Mouse (Mus musculus): ENCODE results near the gene Fam53b. TPM values are rescaled to one million over a fixed set of nuclear protein-coding genes. Genes with fewer than 3 reads are reported as not detected.

Gene Fam53b
- polyA plus RNA-seq, 1 experiment from 2014 or later: 25.3 TPM

DNA sequence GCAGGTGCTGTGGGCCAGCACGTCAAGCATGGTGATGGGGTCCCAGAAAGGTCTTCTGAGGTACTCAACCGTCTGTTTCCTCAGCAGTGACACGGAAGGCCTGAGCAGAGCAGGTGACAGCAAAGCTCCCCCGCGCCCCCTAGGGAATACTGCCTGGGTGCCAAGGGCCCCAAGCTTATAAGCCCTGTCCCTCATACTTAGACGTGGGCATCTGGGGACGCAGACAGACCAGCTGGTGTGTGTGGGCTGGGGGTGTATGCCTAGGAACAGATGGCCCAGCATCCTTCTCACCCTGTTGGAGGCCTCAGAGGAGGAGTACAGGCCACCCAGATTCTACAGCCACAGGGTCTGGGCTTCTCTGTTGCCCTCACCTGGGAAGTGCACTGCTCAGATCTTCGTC lies 93.1 kb downstream of the Fam53b start:
- peaks cover 12% of the 10 kb centered on the region for H3K4me1 ChIP-seq
- H3K4me3 ChIP-seq: no peak overlapping the region
- peaks cover under 1% of the 10 kb centered on the region; the same call in 1 of the 2 replicates for H3K36me3 ChIP-seq
- H3K9me3 ChIP-seq (replicated peaks): no peaks in the 10 kb centered on the region
- H3K9ac ChIP-seq: no peak overlapping the region
- no peaks in the 10 kb centered on the region for H3K27me3 ChIP-seq
- H3K4me2 ChIP-seq (replicated peaks): no peak overlapping the region
- WGBS: 78% methylated on average over 8 of the region's 8 CpGs
- no peak; the same call in 1 of the 2 replicates for ATAC-seq (ENCODE audit: low FRiP score)
- no peak overlapping the region for H3K27ac ChIP-seq

DNA sequence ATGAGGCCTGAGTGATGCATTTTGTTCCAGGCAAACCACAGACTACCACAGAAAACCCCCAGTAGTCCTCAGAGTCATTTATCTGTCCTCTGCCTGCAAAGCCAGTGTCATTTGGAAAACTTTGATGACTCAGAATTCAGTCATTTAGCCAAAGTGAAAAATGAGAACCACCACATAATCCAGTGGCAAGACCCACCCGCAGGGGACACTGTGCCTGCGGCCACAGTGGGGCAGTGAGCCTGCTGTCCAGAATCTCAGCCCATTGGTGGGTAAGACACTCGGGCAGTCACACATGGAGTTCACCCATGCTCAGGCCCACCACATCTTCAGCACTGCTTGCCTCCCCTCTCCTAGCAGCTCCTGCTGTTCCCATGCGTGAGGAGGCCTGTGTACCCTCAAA lies 94.1 kb downstream of the Fam53b start:
- H3K4me1 ChIP-seq: peaks cover 18% of the 10 kb centered on the region
- WGBS: 91% methylated on average over 4 of the region's 4 CpGs

DNA sequence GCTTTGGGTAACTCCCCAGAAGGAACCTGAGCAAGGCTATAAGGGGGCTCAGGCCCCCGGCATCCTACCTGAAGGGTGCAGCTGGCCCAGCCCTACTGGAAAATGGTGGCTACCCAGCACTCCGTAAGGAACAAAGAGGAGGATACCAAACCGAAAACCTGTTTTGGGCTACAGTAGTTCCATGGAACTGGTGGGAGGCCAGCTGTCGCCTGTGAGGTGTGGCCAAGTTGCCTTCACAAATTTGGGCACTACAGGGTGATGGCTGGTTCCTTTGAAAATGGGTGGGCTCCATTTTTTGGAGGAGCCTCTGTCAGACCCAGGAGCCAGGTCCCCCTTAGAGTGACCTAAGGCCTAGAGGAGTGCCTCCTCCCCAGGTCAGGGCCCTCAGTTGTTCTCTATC lies 98.4 kb downstream of the Fam53b start:
- Histone ChIP-seq H3K4me3 (no peak overlapping the region), H3K9me3 (replicated peaks) (no peaks in the 10 kb centered on the region), H3K4me1 (peaks cover 36% of the 10 kb centered on the region), H3K4me2 (replicated peaks) (no peak overlapping the region), H3K27me3 (no peaks in the 10 kb centered on the region), H3K36me3 (peaks cover 15% of the 10 kb centered on the region), H3K9ac (no peak overlapping the region), H3K27ac (no peak overlapping the region; the same call in 1 of the 2 replicates)
- no peak for ATAC-seq (ENCODE audit: low FRiP score)
- 95% methylated on average over 4 of the region's 4 CpGs for WGBS

More for the DNA sequence above, 94.1 kb downstream of the Fam53b start:
- Histone ChIP-seq H3K9ac (no peak overlapping the region), H3K4me3 (no peak overlapping the region), H3K4me2 (replicated peaks) (no peak overlapping the region), H3K27me3 (no peaks in the 10 kb centered on the region), H3K27ac (no peak overlapping the region), H3K9me3 (replicated peaks) (no peaks in the 10 kb centered on the region), H3K36me3 (peaks cover 7% of the 10 kb centered on the region)
- no peak for ATAC-seq (ENCODE audit: low FRiP score)

DNA sequence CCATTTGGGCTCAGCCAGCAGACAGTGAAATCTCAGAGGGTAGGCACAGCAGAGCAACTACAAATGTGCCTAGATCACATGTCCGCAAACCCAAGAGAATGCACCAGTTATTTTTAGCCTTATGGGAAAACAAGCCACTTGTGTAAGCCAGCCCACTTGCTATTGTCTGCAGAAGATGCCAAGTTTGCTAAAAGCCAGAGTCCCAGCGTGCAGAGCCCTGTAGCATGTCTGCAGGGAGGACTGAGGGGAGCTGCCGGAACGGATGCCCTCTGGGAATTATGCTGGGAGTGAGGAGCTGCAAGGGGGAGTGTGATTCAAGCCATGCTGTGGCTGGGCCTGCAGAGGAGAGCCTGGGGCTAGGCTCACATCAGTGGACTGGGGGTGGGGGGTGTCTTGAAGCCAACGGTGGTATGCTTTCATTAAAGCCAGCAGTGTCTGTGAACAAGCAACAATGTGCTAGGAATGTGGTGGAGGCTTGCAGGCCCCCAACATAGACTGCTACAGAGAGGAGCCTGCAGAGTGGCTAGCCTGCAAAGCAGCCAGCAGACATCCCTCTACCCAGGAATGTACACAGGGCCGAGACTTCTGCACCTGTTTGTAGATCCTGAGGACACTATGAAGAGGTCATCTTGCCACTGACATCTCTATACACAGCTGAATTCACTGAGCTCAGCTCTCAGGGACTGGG lies 99.3 kb downstream of the Fam53b start:
- 44% methylated on average over 6 of the region's 6 CpGs for WGBS
- peaks cover 36% of the 10 kb centered on the region for H3K4me1 ChIP-seq
- H3K27me3 ChIP-seq: no peaks in the 10 kb centered on the region
- no peak overlapping the region for H3K4me2 ChIP-seq (replicated peaks)
- H3K9ac ChIP-seq: no peak overlapping the region
- H3K27ac ChIP-seq: peak overlapping the region; percentile 67
- no peak overlapping the region for H3K4me3 ChIP-seq
- H3K36me3 ChIP-seq: peaks cover 15% of the 10 kb centered on the region
- H3K9me3 ChIP-seq (replicated peaks): no peaks in the 10 kb centered on the region
- no peak for ATAC-seq (ENCODE audit: low FRiP score)

DNA sequence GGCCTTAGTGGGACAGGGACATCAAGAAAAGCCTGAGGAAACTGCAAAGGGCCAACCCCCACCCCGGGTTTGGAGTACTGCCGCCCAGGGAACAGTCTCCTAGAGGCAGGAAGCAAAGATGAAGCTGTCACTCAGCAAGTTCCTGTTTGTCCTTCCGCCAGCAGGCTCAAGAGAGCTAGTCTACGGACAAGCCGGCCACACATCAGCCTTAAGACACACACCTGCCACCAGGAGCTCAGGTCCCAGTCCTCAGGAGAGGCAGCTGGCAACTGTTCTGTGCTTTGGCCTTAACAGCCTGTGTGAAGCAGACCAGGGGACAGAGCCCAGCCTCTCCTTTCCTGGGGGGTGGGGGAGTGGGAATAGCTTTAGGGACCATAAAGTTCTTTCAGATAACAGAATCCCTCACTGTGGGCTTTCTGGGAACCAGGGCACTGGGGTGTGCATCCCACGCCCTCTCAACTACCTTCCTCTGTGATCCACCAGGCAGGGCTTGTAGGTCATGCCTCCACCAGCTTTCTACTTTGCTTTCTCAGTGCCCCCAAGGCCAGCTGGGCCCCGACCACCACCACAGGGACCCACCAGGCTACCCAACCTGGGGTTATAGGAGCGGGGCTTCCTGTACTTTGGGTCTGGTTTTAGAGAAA lies 100.1 kb downstream of the Fam53b start:
- Histone ChIP-seq H3K4me3 (no peak overlapping the region), H3K27me3 (no peaks in the 10 kb centered on the region), H3K4me1 (peaks cover 36% of the 10 kb centered on the region), H3K9me3 (replicated peaks) (no peaks in the 10 kb centered on the region), H3K27ac (peak overlapping the region; percentile 67; the same call in 1 of the 2 replicates), H3K9ac (no peak overlapping the region), H3K4me2 (replicated peaks) (no peak overlapping the region), H3K36me3 (peaks cover 15% of the 10 kb centered on the region)
- WGBS: 70% methylated on average over 8 of the region's 8 CpGs
- ATAC-seq (ENCODE audit: low FRiP score): no peak

DNA sequence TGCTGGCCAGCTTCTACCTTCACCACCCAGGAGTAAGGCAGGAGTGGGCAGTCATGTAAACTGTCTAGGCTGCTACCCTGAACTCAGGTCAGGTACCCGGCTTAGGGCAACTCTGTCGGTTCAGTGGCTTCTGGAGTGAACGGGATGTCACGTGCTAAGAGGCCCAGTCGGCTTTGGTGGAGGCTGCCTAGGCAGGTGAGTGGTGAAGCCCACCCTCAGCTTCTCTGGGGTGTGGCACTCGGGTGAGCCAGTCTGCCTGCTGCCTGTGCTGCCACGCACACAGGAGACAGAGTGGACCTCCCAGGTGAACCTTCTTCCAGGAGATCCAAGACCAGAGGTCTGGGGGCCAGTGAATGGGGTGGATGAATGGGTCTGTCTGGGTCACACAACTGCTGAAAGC lies 100.7 kb downstream of the Fam53b start:
- Histone ChIP-seq H3K36me3 (peaks cover 15% of the 10 kb centered on the region), H3K4me1 (peaks cover 36% of the 10 kb centered on the region), H3K4me3 (no peak overlapping the region), H3K4me2 (replicated peaks) (no peak overlapping the region), H3K27me3 (no peaks in the 10 kb centered on the region), H3K27ac (no peak overlapping the region), H3K9me3 (replicated peaks) (no peaks in the 10 kb centered on the region), H3K9ac (no peak overlapping the region)
- ATAC-seq (ENCODE audit: low FRiP score): no peak
- 84% methylated on average over 7 of the region's 7 CpGs for WGBS

DNA sequence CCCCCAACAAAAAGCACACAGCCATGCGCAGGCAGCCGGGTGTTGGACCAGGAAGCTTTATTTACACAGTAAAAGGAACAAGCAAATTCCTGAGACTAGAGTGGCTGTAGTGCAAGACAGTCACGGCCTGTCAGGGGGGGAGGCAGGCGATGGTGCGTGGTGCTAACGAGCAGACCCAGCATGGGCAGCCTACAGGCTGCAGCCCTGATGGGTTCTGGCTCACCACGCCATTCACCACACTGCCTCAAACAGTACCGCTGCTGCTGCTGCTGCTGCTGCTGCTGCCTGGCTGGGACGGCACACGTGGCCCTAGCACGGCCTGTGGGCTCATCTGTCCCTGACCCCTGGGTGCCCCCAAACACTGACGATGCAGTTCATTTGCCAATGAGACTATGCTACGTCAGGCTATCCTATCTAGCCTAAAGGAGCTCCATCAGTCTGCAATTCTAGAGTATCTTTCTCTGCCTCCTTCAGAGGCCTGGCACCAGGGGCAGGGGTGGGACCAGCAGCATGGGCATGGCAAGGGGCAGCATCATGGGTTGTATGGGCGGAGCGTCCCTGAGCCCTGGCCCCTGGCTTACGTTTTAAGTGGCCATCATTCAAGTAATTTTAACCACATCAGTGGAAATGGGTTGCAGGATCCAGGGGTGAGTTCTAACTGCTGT lies 101.5 kb downstream of the Fam53b start:
- H3K27ac ChIP-seq: peak overlapping the region; percentile 52

DNA sequence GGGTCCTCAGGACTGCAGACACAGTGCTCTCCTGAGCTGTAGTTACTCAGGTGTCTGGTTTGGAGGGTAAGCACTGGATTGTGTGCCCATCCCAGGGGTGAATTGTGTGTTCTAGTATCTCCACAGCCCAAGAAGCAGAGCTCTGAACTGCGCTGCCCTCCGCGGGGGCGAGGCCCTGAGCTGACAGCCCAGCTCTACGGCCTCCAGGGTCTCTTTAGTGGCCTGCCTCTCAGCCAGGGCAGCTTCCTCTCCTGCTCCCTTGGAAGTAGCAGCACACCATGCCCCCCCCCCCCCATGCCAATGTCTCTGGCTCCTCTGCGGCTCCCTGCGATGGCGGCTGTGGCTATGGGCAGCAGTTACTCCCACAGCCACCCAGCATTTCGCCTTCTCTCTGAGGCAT lies 102.1 kb downstream of the Fam53b start:
- no peak overlapping the region for H3K9ac ChIP-seq
- peaks cover 36% of the 10 kb centered on the region for H3K4me1 ChIP-seq
- no peaks in the 10 kb centered on the region for H3K9me3 ChIP-seq (replicated peaks)
- H3K4me2 ChIP-seq (replicated peaks): no peak overlapping the region
- H3K4me3 ChIP-seq: no peak overlapping the region
- peak overlapping the region; percentile 52 for H3K27ac ChIP-seq
- 0 out of 2 replicates have a peak, but pooled peaks have one; percentile 11 for ATAC-seq (ENCODE audit: low FRiP score)
- no peaks in the 10 kb centered on the region for H3K27me3 ChIP-seq
- H3K36me3 ChIP-seq: peaks cover 15% of the 10 kb centered on the region
- WGBS: 84% methylated on average over 9 of the region's 9 CpGs

More for the DNA sequence above, 101.5 kb downstream of the Fam53b start:
- Histone ChIP-seq H3K4me2 (replicated peaks) (no peak overlapping the region), H3K9me3 (replicated peaks) (no peaks in the 10 kb centered on the region), H3K27me3 (no peaks in the 10 kb centered on the region), H3K4me1 (peaks cover 36% of the 10 kb centered on the region), H3K4me3 (no peak overlapping the region), H3K36me3 (peaks cover 15% of the 10 kb centered on the region), H3K9ac (no peak overlapping the region)
- peak; percentile 62 for ATAC-seq (ENCODE audit: low FRiP score)
- 42% methylated on average over 16 of the region's 16 CpGs for WGBS

DNA sequence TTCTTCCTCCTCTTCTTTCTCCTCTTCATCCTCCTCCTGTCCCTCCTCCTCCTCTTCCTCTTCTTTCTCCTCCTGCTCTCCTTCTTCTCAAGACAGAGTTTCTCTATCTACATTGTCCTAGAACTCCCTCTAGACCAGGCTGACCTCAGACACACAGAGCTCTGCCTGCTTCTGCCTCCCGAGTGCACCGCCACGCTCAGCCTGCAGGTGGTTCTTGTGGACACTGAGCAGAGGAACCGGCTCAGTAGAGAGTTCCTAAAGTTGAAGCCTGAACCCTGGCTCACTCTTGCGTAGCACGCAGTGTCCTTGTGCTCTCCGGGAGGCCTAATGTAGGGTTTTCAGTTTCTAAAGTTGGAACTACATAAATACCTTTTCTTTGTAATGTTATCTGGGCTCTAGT lies 108.6 kb downstream of the Fam53b start:
- Histone ChIP-seq H3K4me2 (replicated peaks) (no peak overlapping the region), H3K27ac (no peak overlapping the region), H3K4me1 (0 out of 2 replicates have a peak, but pooled peaks cover under 1% of the 10 kb centered on the region), H3K9ac (no peak overlapping the region), H3K36me3 (no peaks in the 10 kb centered on the region), H3K27me3 (no peaks in the 10 kb centered on the region), H3K9me3 (replicated peaks) (no peaks in the 10 kb centered on the region), H3K4me3 (no peak overlapping the region)
- WGBS: 90% methylated on average over 7 of the region's 7 CpGs
- ATAC-seq (ENCODE audit: low FRiP score): no peak

DNA sequence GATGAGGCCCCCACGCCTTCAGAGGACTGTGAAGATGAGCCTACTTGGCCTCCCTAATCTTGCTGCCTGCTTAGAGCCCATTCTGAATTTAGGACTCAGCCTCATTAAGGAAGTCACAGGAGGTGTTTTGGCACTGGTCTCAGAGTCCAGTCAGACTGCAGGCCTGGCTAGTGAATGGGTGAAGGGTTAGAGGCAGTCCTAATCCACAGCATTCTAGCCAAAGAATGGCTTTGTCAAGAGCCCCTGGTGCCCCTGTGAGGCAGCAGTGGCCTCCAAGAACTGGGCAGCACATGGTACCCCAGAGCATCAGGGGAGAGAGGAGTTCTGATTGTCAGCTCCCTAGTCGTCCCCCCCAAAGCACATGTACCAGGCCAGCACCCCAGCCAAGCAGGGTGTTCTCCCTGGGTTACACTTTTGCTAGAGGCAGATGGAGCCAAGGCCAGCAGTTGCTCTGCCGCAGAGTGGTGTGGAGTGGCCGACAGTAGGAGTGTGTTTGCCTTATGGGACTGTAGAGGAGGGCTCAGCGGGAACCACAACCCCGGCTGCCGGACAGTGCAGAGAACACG lies 109.3 kb downstream of the Fam53b start:
- Histone ChIP-seq H3K36me3 (no peaks in the 10 kb centered on the region), H3K27me3 (no peaks in the 10 kb centered on the region), H3K4me3 (no peak overlapping the region), H3K4me2 (replicated peaks) (no peak overlapping the region), H3K9me3 (replicated peaks) (no peaks in the 10 kb centered on the region), H3K27ac (no peak overlapping the region), H3K9ac (no peak overlapping the region), H3K4me1 (0 out of 2 replicates have a peak, but pooled peaks cover 6% of the 10 kb centered on the region)
- 94% methylated on average over 8 of the region's 8 CpGs for WGBS
- no peak for ATAC-seq (ENCODE audit: low FRiP score)

DNA sequence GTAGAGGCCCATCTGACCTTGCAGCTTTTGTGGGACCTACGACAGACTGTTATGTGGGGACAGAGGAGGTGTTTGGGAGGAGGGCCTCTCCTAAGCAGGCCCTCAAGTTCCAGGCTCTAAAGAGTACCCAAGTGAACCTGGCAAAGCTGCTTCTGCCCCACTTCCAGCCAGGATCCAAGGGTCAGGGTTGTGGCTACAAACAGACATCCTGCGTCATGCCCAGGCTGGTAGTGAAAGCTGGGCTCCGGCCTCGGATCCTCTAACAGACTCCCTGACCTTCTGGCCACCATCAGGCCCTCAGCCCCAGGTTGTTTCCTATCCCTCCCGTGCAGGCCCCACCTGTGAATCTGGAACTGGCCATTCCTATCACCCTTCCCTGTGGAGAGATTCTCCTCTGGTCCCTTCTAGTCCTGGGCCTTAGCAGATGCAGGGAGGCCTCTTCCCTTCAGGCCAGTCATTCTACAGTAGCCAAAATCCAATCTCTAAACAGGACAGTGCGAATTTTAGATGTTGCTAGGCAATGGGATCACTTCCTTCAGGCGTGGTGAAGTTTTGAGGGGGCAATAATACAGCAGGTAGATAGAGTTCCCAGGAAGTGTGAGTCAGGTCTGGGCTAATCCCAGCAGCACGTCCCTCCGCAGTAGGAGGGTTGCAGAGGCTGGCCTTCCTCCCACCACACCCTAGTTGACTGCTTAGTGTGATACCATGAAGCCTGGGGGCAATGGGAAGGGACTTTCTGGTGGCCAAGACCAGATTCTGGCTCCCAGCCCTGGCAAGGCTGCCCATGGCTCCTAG lies 110.0 kb downstream of the Fam53b start:
- 92% methylated on average over 9 of the region's 9 CpGs for WGBS
- H3K27ac ChIP-seq: no peak overlapping the region
- H3K4me1 ChIP-seq: 0 out of 2 replicates have a peak, but pooled peaks cover 8% of the 10 kb centered on the region
- ATAC-seq (ENCODE audit: low FRiP score): no peak
- H3K4me3 ChIP-seq: no peak overlapping the region
- no peak overlapping the region for H3K4me2 ChIP-seq (replicated peaks)
- H3K27me3 ChIP-seq: no peaks in the 10 kb centered on the region
- H3K36me3 ChIP-seq: no peaks in the 10 kb centered on the region
- H3K9me3 ChIP-seq (replicated peaks): no peaks in the 10 kb centered on the region
- H3K9ac ChIP-seq: no peak overlapping the region
